Mouse (Mus musculus): ENCODE measurements around the gene Slc4a2. TPM values are rescaled to one million over a fixed set of nuclear protein-coding genes. Genes with fewer than 3 reads are reported as not detected.
"Not testable (repeated sequence)": the region's sequence is repeated elsewhere in the genome, so short reads cannot be mapped to it uniquely, and the experiment has no call there.

Gene Slc4a2
- polyA plus RNA-seq, 1 experiment from 2014 or later, result 40.0 TPM

GRCm38 (mm10) chr5:24385887-24386550 is 37.6 kb upstream of the Slc4a2 start:
- no peak for ATAC-seq (ENCODE audit: insufficient number of reproducible peaks, low FRiP score, low TSS enrichment, low read depth)
- H3K9me3 ChIP-seq, result no peaks in the 10 kb centered on the region
- no peak overlapping the region for H3K4me2 ChIP-seq
- H3K9ac ChIP-seq, result no peak overlapping the region
- H3K27ac ChIP-seq, result no peak overlapping the region
- WGBS, result 84% methylated on average over 10 of the region's 10 CpGs
- peaks cover 37% of the 10 kb centered on the region for H3K27me3 ChIP-seq
- no peaks in the 10 kb centered on the region for H3K36me3 ChIP-seq
- H3K4me1 ChIP-seq, result peaks cover 36% of the 10 kb centered on the region
- H3K4me3 ChIP-seq, result no peak overlapping the region

DNA sequence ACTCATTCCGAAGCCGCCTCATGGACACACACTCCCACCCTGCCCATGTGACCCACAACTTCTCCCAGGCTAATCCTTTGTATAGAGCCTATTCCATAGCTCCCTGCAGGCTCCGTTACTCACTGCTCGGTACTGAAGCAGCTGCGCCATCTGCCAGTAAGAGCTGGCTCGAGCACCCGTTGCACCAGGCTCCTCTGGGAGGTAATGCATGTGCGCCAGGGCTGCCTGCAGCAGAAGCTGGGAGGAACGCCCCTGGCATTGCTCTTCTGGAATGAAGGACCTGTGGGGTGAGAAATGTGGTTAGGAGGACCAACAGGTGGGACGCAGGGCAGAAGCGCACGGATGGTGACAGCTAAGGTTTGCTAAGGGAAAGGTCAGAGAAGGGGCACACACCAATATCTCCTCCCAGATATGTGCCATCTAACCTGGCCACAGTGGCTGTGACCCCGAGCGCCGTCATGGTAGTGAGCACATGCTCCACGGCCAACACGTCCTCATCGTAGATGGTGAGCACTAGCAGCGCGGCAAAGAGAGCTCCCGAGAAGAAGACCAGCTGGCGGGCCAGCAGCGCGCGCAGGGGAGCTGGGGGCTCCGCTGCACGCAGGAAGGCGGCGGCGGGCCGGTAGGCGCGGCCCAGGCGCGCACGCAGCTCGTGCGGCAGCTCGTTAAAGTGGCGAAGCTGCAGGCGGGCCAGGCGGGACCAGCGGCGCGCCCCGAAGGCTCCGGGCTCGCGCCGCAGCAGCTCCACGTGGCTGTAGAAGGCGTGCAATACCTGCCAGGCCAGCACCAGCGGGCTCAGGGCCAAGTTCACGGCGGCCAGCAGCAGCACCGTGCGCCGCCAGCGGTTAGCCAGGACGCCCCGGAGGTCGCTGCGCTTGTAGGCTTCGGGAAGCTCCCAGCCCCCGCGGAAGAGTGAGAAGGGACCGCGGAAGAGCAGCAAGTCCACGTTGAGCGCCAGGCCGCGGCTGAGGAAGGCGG is 36.1 kb upstream of the Slc4a2 start:
- Histone ChIP-seq H3K4me3 (peak overlapping the region; percentile 48), H3K9me3 (no peaks in the 10 kb centered on the region), H3K27me3 (peaks cover 37% of the 10 kb centered on the region), H3K4me1 (peaks cover 36% of the 10 kb centered on the region), H3K27ac (peak overlapping the region; percentile 27; the same call in 1 of the 2 replicates), H3K9ac (peak overlapping the region; percentile 44), H3K4me2 (peak overlapping the region; percentile 100), H3K36me3 (no peaks in the 10 kb centered on the region)
- WGBS, result 2% methylated on average over 73 of the region's 73 CpGs
- ATAC-seq (ENCODE audit: insufficient number of reproducible peaks, low FRiP score, low TSS enrichment, low read depth), result no peak

- H3K9ac ChIP-seq, result peak overlapping the region; percentile 44
- H3K9me3 ChIP-seq, result no peaks in the 10 kb centered on the region
- peaks cover 37% of the 10 kb centered on the region for H3K27me3 ChIP-seq
- peak overlapping the region; percentile 100 for H3K4me2 ChIP-seq
- no peak for ATAC-seq (ENCODE audit: insufficient number of reproducible peaks, low FRiP score, low TSS enrichment, low read depth)
- WGBS, result 27% methylated on average over 26 of the region's 26 CpGs
- H3K27ac ChIP-seq, result no peak overlapping the region
- H3K4me3 ChIP-seq, result peak overlapping the region; percentile 48
- H3K4me1 ChIP-seq, result peaks cover 32% of the 10 kb centered on the region
- H3K36me3 ChIP-seq, result no peaks in the 10 kb centered on the region
These were observed 35.3 kb upstream of the Slc4a2 start for GRCm38 (mm10) chr5:24388246-24388915.

GRCm38 (mm10) chr5:24389011-24389657 is 34.5 kb upstream of the Slc4a2 start:
- Histone ChIP-seq H3K9me3 (no peaks in the 10 kb centered on the region), H3K4me3 (no peak overlapping the region), H3K4me2 (no peak overlapping the region), H3K36me3 (no peaks in the 10 kb centered on the region), H3K4me1 (peaks cover 32% of the 10 kb centered on the region), H3K27me3 (peaks cover 37% of the 10 kb centered on the region), H3K27ac (no peak overlapping the region), H3K9ac (no peak overlapping the region)
- 58% methylated on average over 7 of the region's 7 CpGs for WGBS
- ATAC-seq (ENCODE audit: insufficient number of reproducible peaks, low FRiP score, low TSS enrichment, low read depth), result no peak

- Histone ChIP-seq H3K4me1 (peaks cover 27% of the 10 kb centered on the region), H3K27ac (no peak overlapping the region), H3K36me3 (no peaks in the 10 kb centered on the region), H3K4me2 (no peak overlapping the region), H3K9ac (no peak overlapping the region), H3K4me3 (no peak overlapping the region), H3K27me3 (peaks cover 37% of the 10 kb centered on the region), H3K9me3 (no peaks in the 10 kb centered on the region)
- ATAC-seq (ENCODE audit: insufficient number of reproducible peaks, low FRiP score, low TSS enrichment, low read depth), result no peak
- 65% methylated on average over 4 of the region's 4 CpGs for WGBS
These were observed 34.0 kb upstream of the Slc4a2 start for GRCm38 (mm10) chr5:24389658-24390020.

- no peaks in the 10 kb centered on the region for H3K9me3 ChIP-seq
- no peaks in the 10 kb centered on the region for H3K36me3 ChIP-seq
- no peak within 1 kb of the TSS for H3K9ac ChIP-seq
- no peak within 1 kb of the TSS for H3K4me3 ChIP-seq
- WGBS, result 77% methylated on average over 7 of the region's 7 CpGs
- H3K4me1 ChIP-seq, result peaks cover 24% of the 10 kb centered on the region
- peaks cover 22% of the 10 kb centered on the region for H3K27me3 ChIP-seq
- no peak within 1 kb of the TSS for H3K27ac ChIP-seq
- no peak within 1 kb of the TSS for H3K4me2 ChIP-seq
- no peak for ATAC-seq (ENCODE audit: insufficient number of reproducible peaks, low FRiP score, low TSS enrichment, low read depth)
These were observed 31.8 kb upstream of the Slc4a2 start, which contains the start of gene Atg9b for GRCm38 (mm10) chr5:24391864-24392263. Atg9b (minus strand) TSS chr5:24392143.

GRCm38 (mm10) chr5:24392724-24393123 is 30.9 kb upstream of the Slc4a2 start:
- no peak for ATAC-seq (ENCODE audit: insufficient number of reproducible peaks, low FRiP score, low TSS enrichment, low read depth)
- H3K4me3 ChIP-seq, result no peak overlapping the region
- H3K9ac ChIP-seq, result no peak overlapping the region
- H3K9me3 ChIP-seq, result no peaks in the 10 kb centered on the region
- 74% methylated on average over 7 of the region's 7 CpGs for WGBS
- H3K27me3 ChIP-seq, result peaks cover 14% of the 10 kb centered on the region; the same call in 1 of the 2 replicates
- no peak overlapping the region for H3K27ac ChIP-seq
- H3K4me2 ChIP-seq, result no peak overlapping the region
- H3K4me1 ChIP-seq, result peaks cover 16% of the 10 kb centered on the region
- no peaks in the 10 kb centered on the region for H3K36me3 ChIP-seq

GRCm38 (mm10) chr5:24393392-24393997 is 30.1 kb upstream of the Slc4a2 start, which contains the start of gene Abcb8:
Abcb8 (plus strand) TSS chr5:24393663.
- peak within 1 kb of the TSS; percentile 64 for H3K4me3 ChIP-seq
- peak within 1 kb of the TSS; percentile 51 for H3K4me2 ChIP-seq
- no peak for ATAC-seq (ENCODE audit: insufficient number of reproducible peaks, low FRiP score, low TSS enrichment, low read depth)
- H3K36me3 ChIP-seq, result no peaks in the 10 kb centered on the region
- H3K9ac ChIP-seq, result no peak within 1 kb of the TSS
- no peaks in the 10 kb centered on the region for H3K9me3 ChIP-seq
- WGBS, result 25% methylated on average over 7 of the region's 7 CpGs
- 0 out of 2 replicates have a peak, but pooled peaks cover 6% of the 10 kb centered on the region for H3K27me3 ChIP-seq
- H3K27ac ChIP-seq, result peak within 1 kb of the TSS; percentile 85
- H3K4me1 ChIP-seq, result peaks cover 8% of the 10 kb centered on the region; the same call in 1 of the 2 replicates

DNA sequence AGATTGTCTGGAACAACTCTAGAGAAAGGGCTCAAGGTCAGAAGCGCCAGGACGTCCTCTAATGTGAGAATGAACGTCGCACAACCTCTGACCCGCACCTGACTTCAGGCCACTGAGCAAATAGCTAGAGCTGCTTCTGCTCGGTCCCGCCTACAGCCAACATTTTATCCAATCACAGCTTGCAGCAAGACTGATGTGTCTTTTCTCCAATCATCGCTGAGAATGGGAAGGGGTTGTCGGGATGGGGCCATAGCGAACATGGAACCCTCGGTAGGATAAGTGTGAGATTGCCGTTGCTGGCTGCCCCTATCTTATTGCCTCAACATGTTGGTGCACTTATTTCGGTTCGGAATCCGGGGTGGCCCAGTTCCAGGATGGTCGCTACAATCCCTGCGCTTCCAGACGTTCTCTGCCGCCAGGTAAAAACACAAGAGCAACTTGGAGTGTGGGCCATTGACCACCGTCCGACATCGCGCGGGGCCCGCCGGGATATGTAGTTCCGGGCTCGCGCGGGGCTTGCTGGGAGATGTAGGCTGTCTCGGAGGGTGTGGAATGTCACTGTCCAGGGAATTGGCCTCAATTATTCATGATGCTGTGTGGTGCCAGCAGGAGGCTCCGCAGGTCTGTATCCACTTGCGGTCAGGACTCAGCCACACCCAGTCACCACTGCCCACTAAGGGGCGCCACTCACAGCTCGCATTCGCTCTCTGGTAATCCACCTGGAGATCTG is 29.3 kb upstream of the Slc4a2 start:
- peak overlapping the region; percentile 85 for H3K27ac ChIP-seq
- no peaks in the 10 kb centered on the region for H3K36me3 ChIP-seq
- H3K27me3 ChIP-seq, result 0 out of 2 replicates have a peak, but pooled peaks cover 6% of the 10 kb centered on the region
- peak overlapping the region; percentile 64 for H3K4me3 ChIP-seq
- WGBS, result under 1% methylated on average over 36 of the region's 36 CpGs
- no peak overlapping the region for H3K9ac ChIP-seq
- ATAC-seq (ENCODE audit: insufficient number of reproducible peaks, low FRiP score, low TSS enrichment, low read depth), result peak; percentile 96
- H3K9me3 ChIP-seq, result no peaks in the 10 kb centered on the region
- H3K4me2 ChIP-seq, result peak overlapping the region; percentile 51
- H3K4me1 ChIP-seq, result peaks cover 8% of the 10 kb centered on the region; the same call in 1 of the 2 replicates

DNA sequence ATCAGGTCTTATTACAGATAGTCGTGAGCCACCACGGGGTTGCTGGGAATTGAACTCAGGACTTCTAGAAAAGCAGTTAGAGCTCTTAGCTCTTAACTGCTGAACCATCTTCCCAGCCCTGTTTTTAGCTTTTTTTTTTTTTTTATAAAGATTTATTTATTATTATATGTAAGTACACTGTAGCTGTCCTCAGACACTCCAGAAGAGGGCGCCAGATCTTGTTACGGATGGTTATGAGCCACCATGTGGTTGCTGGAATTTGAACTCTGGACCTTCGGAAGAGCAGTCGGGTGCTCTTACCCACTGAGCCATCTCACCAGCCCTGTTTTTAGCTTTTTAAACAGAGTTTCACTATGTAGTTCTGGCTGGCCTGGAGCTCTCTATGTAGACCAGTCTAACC is 27.4 kb upstream of the Slc4a2 start:
- peaks cover 14% of the 10 kb centered on the region for H3K36me3 ChIP-seq
- H3K4me3 ChIP-seq; H3K4me2 ChIP-seq; H3K9ac ChIP-seq; H3K4me1 ChIP-seq; H3K9me3 ChIP-seq; ATAC-seq (ENCODE audit: insufficient number of reproducible peaks, low FRiP score, low TSS enrichment, low read depth); H3K27me3 ChIP-seq; H3K27ac ChIP-seq: not testable (repeated sequence)
- WGBS, result 86% methylated on average over 6 of the region's 6 CpGs

Measured in limb, embryonic 15.5 days (tissue).